Mouse (Mus musculus) cerebellum, adult 11-12 months (tissue): ENCODE results near the gene Bcas1.

ENCODE experiments used
- DNase-seq: peaks from one replicate; pipeline ENCODE4 v3.0.0; 2022

Bcas1 gene

GRCm38 (mm10) chr2:170308033-170308820 lies 119.4 kb downstream of the Bcas1 start:
- DNase-seq: no peak

- DNase-seq: no peak
These were observed 120.0 kb downstream of the Bcas1 start for GRCm38 (mm10) chr2:170307589-170308021.

GRCm38 (mm10) chr2:170306637-170307320 lies 120.9 kb downstream of the Bcas1 start:
- DNase-seq: no peak

- no peak for DNase-seq
These were observed 122.9 kb downstream of the Bcas1 start for GRCm38 (mm10) chr2:170304766-170305165.

- no peak for DNase-seq
These were observed 124.0 kb downstream of the Bcas1 start for GRCm38 (mm10) chr2:170303595-170303994.

- DNase-seq: no peak
These were observed 124.8 kb downstream of the Bcas1 start for GRCm38 (mm10) chr2:170302825-170303224.
